Mouse (Mus musculus): ENCODE results near the gene Nfya. TPM values are rescaled to one million over a fixed set of nuclear protein-coding genes. Genes with fewer than 3 reads are reported as not detected.

Gene Nfya
- 13.3 and 15.2 TPM in 2 replicates for polyA plus RNA-seq (2015; fragmentation: Nextera tagmentation; extraction: Ambion mirVana)

DNA sequence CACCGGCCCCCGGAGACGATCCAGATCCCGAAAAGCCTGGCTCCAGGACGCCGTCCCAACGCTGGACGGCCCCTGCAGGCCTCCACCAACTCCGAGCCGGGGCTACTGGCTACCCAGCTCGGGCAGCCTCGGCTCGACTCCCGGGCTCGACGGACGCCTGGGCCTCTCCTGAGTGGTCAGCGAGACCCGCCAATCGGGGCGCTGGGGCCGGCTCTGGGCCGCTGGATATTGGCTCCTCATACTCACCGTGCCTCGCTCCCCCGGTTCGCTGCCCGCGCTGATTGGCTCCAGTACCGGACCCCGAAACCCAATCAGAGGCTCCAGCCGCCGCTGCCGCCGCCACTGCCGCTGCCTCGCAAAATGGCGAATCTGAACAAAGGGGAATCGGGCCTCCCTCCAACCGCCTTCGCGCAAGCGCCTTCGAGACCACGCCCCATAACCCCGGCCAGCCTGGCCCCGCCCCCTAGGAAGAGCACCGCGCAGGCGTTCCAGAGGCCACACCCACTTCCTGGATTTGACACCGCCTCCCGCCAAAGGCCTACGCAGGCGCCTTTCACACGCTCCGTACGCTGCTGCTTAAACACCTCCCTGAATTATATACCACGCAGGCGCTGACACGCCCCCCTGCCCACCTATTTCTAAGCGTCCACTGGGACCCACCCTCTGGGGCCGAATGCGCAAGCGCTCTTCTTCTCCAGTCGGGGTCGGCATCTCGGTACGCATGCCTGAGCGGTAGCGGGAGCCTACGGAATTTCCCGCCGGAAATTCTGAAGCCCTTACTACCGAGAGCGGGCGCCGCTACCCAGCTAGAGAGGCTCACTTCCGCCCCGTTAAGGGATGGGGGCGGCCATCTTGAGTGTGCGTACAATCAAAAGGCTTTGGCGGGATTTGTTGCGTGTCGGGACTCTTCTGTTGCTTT is at the start of gene Nfya, which contains the start of gene Oard1:
Gene Nfya (minus strand): TSS at position 527 of the 919 bp plus-strand sequence.
Gene Oard1 (plus strand): TSS at position 635 of the 919 bp plus-strand sequence.
- DNase-seq (ENCODE audit: low spot score): peak; percentile 100

- DNase-seq (ENCODE audit: low spot score): no peak
Observed at GRCm38 (mm10) chr17:48457971-48458653, 48.4 kb upstream of the Nfya start.

- DNase-seq (ENCODE audit: low spot score): no peak
Observed at GRCm38 (mm10) chr17:48455955-48456354, 46.2 kb upstream of the Nfya start.

- DNase-seq (ENCODE audit: low spot score): no peak
Observed at GRCm38 (mm10) chr17:48454688-48455087, 45.0 kb upstream of the Nfya start, which contains the start of gene Unc5cl. Gene Unc5cl (plus strand): TSS chr17:48454901.

- no peak for DNase-seq (ENCODE audit: low spot score)
Observed at GRCm38 (mm10) chr17:48454190-48454589, 44.5 kb upstream of the Nfya start.

GRCm38 (mm10) chr17:48453489-48453888 is 43.8 kb upstream of the Nfya start:
- no peak for DNase-seq (ENCODE audit: low spot score)

DNA sequence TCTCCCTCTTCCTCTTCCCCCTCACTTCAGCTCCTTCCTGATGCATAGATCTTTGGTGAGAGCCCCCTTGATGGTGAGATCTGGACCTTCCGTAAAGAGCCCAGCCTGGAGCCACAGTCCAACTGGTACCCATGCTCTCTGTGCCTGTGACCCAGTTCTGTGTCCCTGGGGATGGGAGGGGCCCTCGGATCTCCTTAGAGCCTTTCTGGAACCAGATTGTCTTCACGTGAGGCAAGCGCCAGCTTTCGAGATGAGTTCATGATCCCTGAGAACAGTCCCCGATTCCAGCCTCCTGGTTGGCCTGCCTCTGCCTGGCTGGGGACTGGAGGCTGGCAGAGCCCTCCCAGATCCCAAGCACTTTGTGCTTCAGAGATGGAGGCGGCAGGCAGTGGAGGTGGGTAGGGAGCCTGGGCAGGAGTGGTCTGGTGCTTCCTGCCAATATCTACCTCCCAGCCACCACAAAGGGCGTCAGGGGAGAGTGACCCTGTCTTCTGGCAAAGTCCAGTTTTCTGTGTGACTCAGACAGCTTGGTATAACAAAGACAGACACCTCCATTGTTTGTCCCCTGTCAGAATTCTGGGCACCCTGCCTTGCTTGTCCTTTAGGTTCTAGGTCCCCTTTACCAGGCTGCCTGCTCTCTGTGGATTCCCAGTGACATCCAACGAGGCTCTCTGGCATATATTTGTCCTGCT is 42.2 kb upstream of the Nfya start:
- no peak for DNase-seq (ENCODE audit: low spot score)

- DNase-seq (ENCODE audit: low spot score): no peak
Observed at GRCm38 (mm10) chr17:48451353-48451675, 41.6 kb upstream of the Nfya start, which contains the start of gene Tspo2. Gene Tspo2 (minus strand): TSS chr17:48451522.

- no peak for DNase-seq (ENCODE audit: low spot score)
Observed at GRCm38 (mm10) chr17:48450666-48451352, 41.1 kb upstream of the Nfya start.

DNA sequence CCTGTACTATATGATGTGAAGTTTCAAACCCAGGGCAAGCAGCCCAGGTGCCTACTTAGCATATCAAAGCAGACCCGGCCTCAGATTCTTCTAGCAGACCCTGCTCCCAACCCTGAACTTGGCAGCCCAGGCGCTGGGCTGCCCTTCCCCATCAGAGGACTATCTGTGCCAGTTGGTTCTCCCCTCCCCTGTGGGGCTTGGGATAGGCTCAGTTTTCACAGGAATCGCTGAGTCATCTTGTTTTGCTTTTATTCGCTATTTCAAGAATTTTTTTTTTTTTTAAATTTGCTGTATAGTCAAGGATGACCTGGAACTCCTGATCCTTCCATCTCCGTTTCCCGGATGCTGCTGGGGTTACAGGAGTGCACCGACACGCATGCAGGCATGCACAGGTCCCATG is 38.0 kb upstream of the Nfya start:
- DNase-seq (ENCODE audit: low spot score): no peak

DNA sequence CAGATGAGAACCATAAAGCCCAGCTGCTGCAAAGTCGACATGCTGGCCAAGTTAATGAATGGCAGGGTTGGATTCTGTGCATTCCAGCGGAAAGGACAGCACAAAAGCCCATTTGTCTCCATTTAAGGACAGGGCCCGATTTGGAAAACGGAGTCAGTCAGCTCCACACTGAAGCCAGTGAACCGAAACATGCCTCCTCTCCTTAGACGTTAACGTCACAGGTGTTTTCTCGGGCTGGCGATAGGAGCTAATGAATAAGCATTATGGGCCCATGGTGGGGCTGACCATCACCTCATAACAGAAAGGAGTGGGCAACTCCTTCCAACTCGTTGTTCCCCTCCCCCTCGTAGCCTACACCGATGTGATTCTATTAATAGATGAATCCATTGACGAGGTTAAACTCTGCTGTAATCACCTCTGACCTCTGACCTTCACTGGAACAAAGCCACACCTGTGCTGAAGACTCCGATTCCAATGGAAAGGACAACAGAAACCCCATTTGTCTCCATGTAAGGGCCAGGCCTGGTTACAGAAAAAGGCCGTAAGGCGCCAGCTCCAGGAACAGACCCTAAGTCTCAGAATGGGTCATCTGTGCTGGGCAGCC is 33.9 kb upstream of the Nfya start:
- DNase-seq (ENCODE audit: low spot score): no peak

GRCm38 (mm10) chr17:48442745-48443457 is 33.2 kb upstream of the Nfya start:
- no peak for DNase-seq (ENCODE audit: low spot score)

DNA sequence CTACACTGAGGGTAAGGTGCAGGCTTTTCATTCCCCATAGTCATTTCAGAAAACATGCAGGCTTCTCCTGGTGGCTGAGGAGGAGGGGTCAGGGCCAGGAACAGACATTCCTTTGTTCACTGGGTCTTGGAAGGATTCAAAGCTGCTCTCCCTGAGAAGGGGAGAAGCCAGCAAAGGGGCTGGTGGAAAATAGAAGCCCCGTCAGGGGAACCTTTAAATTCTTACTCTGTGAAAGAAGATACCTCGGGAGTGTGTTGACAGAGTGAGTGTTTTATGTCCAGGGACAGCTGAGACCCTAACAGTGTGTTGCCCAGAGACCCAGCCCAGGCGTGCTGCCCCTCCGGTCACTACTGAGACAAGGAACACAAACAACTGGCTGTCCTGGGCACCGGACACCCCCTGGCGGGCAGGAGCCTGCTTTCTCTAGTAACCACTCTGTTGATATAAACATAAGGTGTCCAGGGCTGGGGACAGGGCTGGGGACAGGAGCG is 27.8 kb upstream of the Nfya start:
- no peak for DNase-seq (ENCODE audit: low spot score)

GRCm38 (mm10) chr17:48436487-48436886 is 26.8 kb upstream of the Nfya start:
- no peak for DNase-seq (ENCODE audit: low spot score)

DNA sequence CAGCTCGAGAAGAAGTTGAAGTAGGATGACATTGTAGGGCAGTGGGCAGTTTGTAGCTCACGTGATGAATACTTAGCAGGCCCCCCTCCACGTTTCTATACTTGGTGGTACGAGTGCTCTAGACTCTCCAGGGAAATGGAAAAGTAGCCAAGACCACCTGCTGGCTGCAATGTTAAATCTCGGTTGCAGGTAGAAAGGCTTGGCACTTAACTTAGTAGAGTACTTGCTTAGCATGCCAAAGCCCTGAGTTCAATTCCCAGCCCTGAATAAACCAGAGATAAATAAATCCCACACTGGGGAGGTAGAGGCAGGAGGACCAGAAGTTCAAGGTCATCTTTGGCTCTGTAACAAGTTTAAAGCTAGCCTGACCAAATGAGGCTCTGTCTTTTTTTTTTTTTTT is 24.8 kb upstream of the Nfya start:
- DNase-seq (ENCODE audit: low spot score): no peak

GRCm38 (mm10) chr17:48433689-48434330 is 24.1 kb upstream of the Nfya start:
- no peak for DNase-seq (ENCODE audit: low spot score)

DNA sequence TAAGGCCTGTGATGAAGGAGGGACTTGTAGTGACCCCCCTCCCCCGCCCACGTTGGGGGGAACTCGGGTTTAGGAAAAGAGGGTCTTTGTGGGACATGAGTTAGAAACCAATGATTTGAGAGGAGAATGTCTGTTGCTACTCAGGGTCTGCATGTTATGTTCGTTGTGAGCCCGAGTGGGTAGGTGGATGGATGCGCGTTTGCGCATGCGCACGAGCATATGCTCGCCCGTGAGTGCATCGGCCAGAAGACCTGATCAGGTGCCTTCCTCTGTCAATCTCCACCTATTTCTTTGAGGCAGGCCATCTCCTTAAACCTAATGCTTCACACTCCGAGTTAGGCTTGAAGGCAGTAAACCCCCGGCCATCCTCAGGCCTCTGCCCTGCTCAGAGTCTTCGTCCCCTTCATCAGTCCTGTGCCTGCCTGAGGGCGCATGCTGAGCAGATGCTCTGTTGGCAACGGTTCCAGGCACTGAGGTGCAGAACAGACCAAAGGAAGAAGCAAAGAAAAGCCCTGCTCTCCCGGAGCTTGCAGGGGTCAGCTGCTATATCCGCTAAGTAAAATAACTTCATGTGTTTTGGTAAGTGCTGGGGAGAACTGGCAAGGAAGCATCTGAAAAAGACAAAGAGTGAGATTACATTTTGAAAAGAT is 23.4 kb upstream of the Nfya start:
- no peak for DNase-seq (ENCODE audit: low spot score)

- DNase-seq (ENCODE audit: low spot score): no peak
Observed at GRCm38 (mm10) chr17:48432158-48432980, 22.7 kb upstream of the Nfya start, which contains the start of gene Apobec2. Gene Apobec2 (minus strand): TSS chr17:48432930.
